Mouse (Mus musculus) small intestine, adult 2 months (tissue): Measurements from ENCODE around the gene Catsperz. TPM values are rescaled to one million over a fixed set of nuclear protein-coding genes. Genes with fewer than 3 reads are reported as not detected.

Experiments used
- H3K27ac ChIP-seq: fragments of 200-500 bp; 2 replicates; pipeline ENCODE4 v1.5.1; 2012; ENCODE audit warnings: low read depth, low read length, control low read depth, inconsistent platforms; ENCODE audit not compliant: insufficient read depth
- H3K27me3 ChIP-seq: fragments of 200-500 bp; 2 replicates; pipeline ENCODE4 v1.6.1; 2012; ENCODE audit warnings: mild to moderate bottlenecking, moderate library complexity, low read length, inconsistent platforms; ENCODE audit not compliant: control insufficient read depth, insufficient read depth
- H3K36me3 ChIP-seq: fragments of 200-500 bp; 2 replicates; pipeline ENCODE4 v1.6.1; 2012; ENCODE audit warnings: mild to moderate bottlenecking, low read length, control low read depth, inconsistent platforms; ENCODE audit not compliant: control insufficient read depth, insufficient read depth
- H3K4me1 ChIP-seq: fragments of 200-500 bp; 2 replicates; pipeline ENCODE4 v1.6.1; 2012; ENCODE audit warnings: low read length, inconsistent platforms, mixed read lengths; ENCODE audit not compliant: control insufficient read depth, insufficient read depth, insufficient read length
- H3K4me3 ChIP-seq: fragments of 200-500 bp; 2 replicates; pipeline ENCODE4 v1.5.1; 2012; ENCODE audit warnings: low read depth, mild to moderate bottlenecking, control low read depth, inconsistent platforms, low read length, moderate library complexity
- CTCF ChIP-seq: fragments of 200-500 bp; IDR thresholded peaks from 2 replicates; pipeline ENCODE4 v1.5.1; 2012; ENCODE audit warnings: low read depth, mild to moderate bottlenecking, control low read depth, inconsistent platforms, low read length, moderate library complexity, mixed read lengths; ENCODE audit not compliant: insufficient replicate concordance, insufficient read length; ENCODE audit errors: extremely low read depth
- POLR2A ChIP-seq: fragments of 200-500 bp; IDR thresholded peaks from 2 replicates; pipeline ENCODE4 v1.6.1; 2012; ENCODE audit warnings: low read depth, mild to moderate bottlenecking, control low read depth, inconsistent platforms, low read length, moderate library complexity
- WGBS: fragments of 180-500 bp; shearing (Covaris S2); methylation state at CpG from one replicate; pipeline ENCODE4 v1.1.7; 2018; 5-methylcytosine and 5-hydroxymethylcytosine counted together
- polyA plus RNA-seq: library from polyadenylated mRNA; depleted of rRNA; stranded (reverse); fragments of >200 nt; gene quantifications from 2 replicates; pipeline ENCODE4 v1.2.3, GENCODE M21; 2012; rRNA removed

The Catsperz gene
- polyA plus RNA-seq, 1 experiment: not detected

DNA sequence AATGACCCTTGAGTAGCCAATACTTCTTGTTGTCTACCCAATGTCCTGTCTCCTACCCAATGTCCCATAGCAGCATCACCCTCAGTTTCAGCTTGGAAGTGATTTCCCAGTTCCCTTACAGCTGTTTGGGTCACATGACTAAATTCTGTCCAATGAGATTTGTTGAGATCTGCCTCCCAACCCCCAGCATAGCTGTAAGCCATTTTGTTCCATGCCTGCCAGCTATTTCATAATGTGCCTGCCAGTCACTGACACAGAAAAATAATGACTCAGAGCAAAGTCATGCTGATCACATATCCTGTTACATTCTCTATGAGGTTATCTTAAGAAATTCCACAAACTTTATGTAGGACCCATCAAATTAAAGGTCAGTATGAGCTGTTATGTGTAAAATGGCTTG lies 48.4 kb downstream of the Catsperz start:
- Histone ChIP-seq H3K27ac (no peak overlapping the region), H3K36me3 (no peaks in the 10 kb centered on the region), H3K4me3 (no peak overlapping the region), H3K4me1 (peaks cover 11% of the 10 kb centered on the region; the same call in 1 of the 2 replicates), H3K27me3 (no peaks in the 10 kb centered on the region)
- TF ChIP-seq POLR2A (no peak), CTCF (no peak)

- Histone ChIP-seq H3K36me3 (no peaks in the 10 kb centered on the region), H3K4me1 (peaks cover 18% of the 10 kb centered on the region; the same call in 1 of the 2 replicates), H3K27me3 (no peaks in the 10 kb centered on the region), H3K27ac (no peak overlapping the region), H3K4me3 (no peak overlapping the region)
- 77% methylated on average over 6 of the region's 6 CpGs for WGBS
- TF ChIP-seq CTCF (no peak), POLR2A (no peak)
These were observed 49.3 kb downstream of the Catsperz start for GRCm38 (mm10) chr19:6875834-6876233.

GRCm38 (mm10) chr19:6874257-6874656 lies 50.9 kb downstream of the Catsperz start:
- H3K27me3 ChIP-seq: no peaks in the 10 kb centered on the region
- H3K4me3 ChIP-seq: no peak overlapping the region
- TF ChIP-seq POLR2A: no peak
- TF ChIP-seq CTCF: no peak
- WGBS: 43% methylated on average over 1 of the region's 1 CpGs
- H3K4me1 ChIP-seq: peaks cover 18% of the 10 kb centered on the region; the same call in 1 of the 2 replicates
- no peaks in the 10 kb centered on the region for H3K36me3 ChIP-seq
- no peak overlapping the region; the same call in 1 of the 2 replicates for H3K27ac ChIP-seq

DNA sequence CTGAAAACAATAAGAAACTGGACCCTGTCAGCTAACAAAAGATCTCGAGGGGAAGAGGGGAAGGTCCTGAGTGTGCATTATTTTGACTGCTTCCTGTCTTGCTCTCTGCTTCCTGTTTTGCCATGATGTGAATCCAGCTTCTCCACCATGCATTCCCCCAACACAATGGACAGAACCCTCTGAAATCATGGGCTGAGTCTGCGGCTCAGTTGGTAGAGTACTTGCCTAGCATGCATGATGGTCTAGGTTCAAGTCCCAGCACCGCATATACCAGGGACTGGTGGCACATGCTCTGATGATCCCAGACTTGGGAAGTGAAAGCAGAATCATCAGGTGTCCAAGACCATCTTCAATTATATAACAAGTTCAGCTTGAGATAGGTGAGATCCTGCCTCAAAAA lies 52.5 kb downstream of the Catsperz start:
- peaks cover 18% of the 10 kb centered on the region; the same call in 1 of the 2 replicates for H3K4me1 ChIP-seq
- H3K4me3 ChIP-seq: no peak overlapping the region
- TF ChIP-seq CTCF: no peak
- TF ChIP-seq POLR2A: no peak
- peak overlapping the region; percentile 25; the same call in 1 of the 2 replicates for H3K27ac ChIP-seq
- no peaks in the 10 kb centered on the region for H3K36me3 ChIP-seq
- H3K27me3 ChIP-seq: no peaks in the 10 kb centered on the region
- 74% methylated on average over 3 of the region's 3 CpGs for WGBS

Other genes with a start within 250 kb of the Catsperz start
- 32.5 and 55.4 TPM in 2 replicates for gene Rps6ka4, start 84.7 kb downstream of the Catsperz start, polyA plus RNA-seq
- 17.9 and 34.6 TPM in 2 replicates for gene Ccdc88b, start 67.2 kb downstream of the Catsperz start, polyA plus RNA-seq
- gene Trmt112, start 15.7 kb downstream of the Catsperz start, polyA plus RNA-seq: 29.0 and 52.3 TPM in 2 replicates
- 94.6 and 180 TPM in 2 replicates for gene Prdx5, start 15.3 kb downstream of the Catsperz start, polyA plus RNA-seq
- gene Esrra, start 3.6 kb downstream of the Catsperz start, polyA plus RNA-seq: 168 and 346 TPM in 2 replicates
- gene Kcnk4, start 9.1 kb upstream of the Catsperz start, polyA plus RNA-seq: not detected in 2 replicates
- gene Bad, start 16.5 kb upstream of the Catsperz start, polyA plus RNA-seq: 83.3 and 127 TPM in 2 replicates
- 77.5 and 97.8 TPM in 2 replicates for gene Gpr137, start 17.1 kb upstream of the Catsperz start, polyA plus RNA-seq
- 44.2 and 100 TPM in 2 replicates for gene Ppp1r14b, start 49.6 kb upstream of the Catsperz start, polyA plus RNA-seq
- 200 and 595 TPM in 2 replicates for gene Plcb3, start 51.1 kb upstream of the Catsperz start, polyA plus RNA-seq
- gene Fkbp2, start 55.1 kb upstream of the Catsperz start, polyA plus RNA-seq: 23.0 and 47.9 TPM in 2 replicates
- gene Vegfb, start 62.3 kb upstream of the Catsperz start, polyA plus RNA-seq: 19.8 and 20.4 TPM in 2 replicates
- gene Dnajc4, start 67.2 kb upstream of the Catsperz start, polyA plus RNA-seq: 34.1 and 53.4 TPM in 2 replicates
- 41.2 and 53.8 TPM in 2 replicates for gene Nudt22, start 70.7 kb upstream of the Catsperz start, polyA plus RNA-seq
- 5.2 and 7.7 TPM in 2 replicates for gene Trpt1, start 70.8 kb upstream of the Catsperz start, polyA plus RNA-seq
- gene Fermt3, start 94.1 kb upstream of the Catsperz start, polyA plus RNA-seq: 10.2 and 18.6 TPM in 2 replicates
- gene Stip1, start 114.6 kb upstream of the Catsperz start, polyA plus RNA-seq: 15.2 and 21.4 TPM in 2 replicates
- 30.1 and 37.2 TPM in 2 replicates for gene Macrod1, start 131.4 kb upstream of the Catsperz start, polyA plus RNA-seq
- 0.06 and 0.22 TPM in 2 replicates for gene Flrt1, start 180.3 kb upstream of the Catsperz start, polyA plus RNA-seq